Mouse (Mus musculus): ENCODE results near the gene Lst1. TPM values are rescaled to one million over a fixed set of nuclear protein-coding genes. Genes with fewer than 3 reads are reported as not detected.

The Lst1 gene
- total RNA-seq, 2 experiments from 2014 or later: 8.1 to 8.9 TPM

- no peak for DNase-seq (ENCODE audit: extremely low spot score in 1 of 2, low spot score in 1 of 2)
These were observed 25.5 kb downstream of the Lst1 start for GRCm38 (mm10) chr17:35162730-35163129.

GRCm38 (mm10) chr17:35162121-35162520 is 26.1 kb downstream of the Lst1 start:
- no peak for DNase-seq (ENCODE audit: extremely low spot score in 1 of 2, low spot score in 1 of 2)

- DNase-seq (ENCODE audit: extremely low spot score in 1 of 2, low spot score in 1 of 2): no peak
These were observed 26.8 kb downstream of the Lst1 start for GRCm38 (mm10) chr17:35161421-35161820.

GRCm38 (mm10) chr17:35159638-35160037 is 28.6 kb downstream of the Lst1 start:
- DNase-seq (ENCODE audit: extremely low spot score in 1 of 2, low spot score in 1 of 2): no peak

GRCm38 (mm10) chr17:35158850-35159593 is 29.2 kb downstream of the Lst1 start:
- no peak for DNase-seq (ENCODE audit: extremely low spot score in 1 of 2, low spot score in 1 of 2)

GRCm38 (mm10) chr17:35157661-35158175 is 30.5 kb downstream of the Lst1 start:
- no peak for DNase-seq (ENCODE audit: extremely low spot score in 1 of 2, low spot score in 1 of 2)

GRCm38 (mm10) chr17:35157254-35157653 is 31.0 kb downstream of the Lst1 start:
- DNase-seq (ENCODE audit: extremely low spot score in 1 of 2, low spot score in 1 of 2): no peak

- DNase-seq (ENCODE audit: extremely low spot score in 1 of 2, low spot score in 1 of 2): no peak
These were observed 31.6 kb downstream of the Lst1 start for GRCm38 (mm10) chr17:35156461-35157200.

- no peak for DNase-seq (ENCODE audit: extremely low spot score in 1 of 2, low spot score in 1 of 2)
These were observed 32.8 kb downstream of the Lst1 start for GRCm38 (mm10) chr17:35155451-35155850.

GRCm38 (mm10) chr17:35154616-35155015 is 33.6 kb downstream of the Lst1 start:
- no peak for DNase-seq (ENCODE audit: extremely low spot score in 1 of 2, low spot score in 1 of 2)

- no peak for DNase-seq (ENCODE audit: extremely low spot score in 1 of 2, low spot score in 1 of 2)
These were observed 34.3 kb downstream of the Lst1 start for GRCm38 (mm10) chr17:35153931-35154330.

- DNase-seq (ENCODE audit: extremely low spot score in 1 of 2, low spot score in 1 of 2): no peak
These were observed 35.2 kb downstream of the Lst1 start for GRCm38 (mm10) chr17:35153077-35153476.

GRCm38 (mm10) chr17:35152121-35152520 is 36.1 kb downstream of the Lst1 start:
- no peak for DNase-seq (ENCODE audit: extremely low spot score in 1 of 2, low spot score in 1 of 2)

GRCm38 (mm10) chr17:35147922-35148639 is 40.2 kb downstream of the Lst1 start:
- no peak for DNase-seq (ENCODE audit: extremely low spot score in 1 of 2, low spot score in 1 of 2)

- DNase-seq (ENCODE audit: extremely low spot score in 1 of 2, low spot score in 1 of 2): no peak
These were observed 40.9 kb downstream of the Lst1 start for GRCm38 (mm10) chr17:35147348-35147747.

- no peak for DNase-seq (ENCODE audit: extremely low spot score in 1 of 2, low spot score in 1 of 2)
These were observed 42.1 kb downstream of the Lst1 start for GRCm38 (mm10) chr17:35146139-35146538.

GRCm38 (mm10) chr17:35141971-35142370 is 46.3 kb downstream of the Lst1 start:
- no peak for DNase-seq (ENCODE audit: extremely low spot score in 1 of 2, low spot score in 1 of 2)

GRCm38 (mm10) chr17:35140490-35140996 is 47.7 kb downstream of the Lst1 start:
- no peak for DNase-seq (ENCODE audit: extremely low spot score in 1 of 2, low spot score in 1 of 2)

GRCm38 (mm10) chr17:35139269-35139668 is 49.0 kb downstream of the Lst1 start:
- DNase-seq (ENCODE audit: extremely low spot score in 1 of 2, low spot score in 1 of 2): no peak

- DNase-seq (ENCODE audit: extremely low spot score in 1 of 2, low spot score in 1 of 2): no peak
These were observed 52.5 kb downstream of the Lst1 start for GRCm38 (mm10) chr17:35135591-35136320.

All from layer of hippocampus, postnatal 25 days (tissue).